Mouse (Mus musculus) liver, embryonic 16.5 days (tissue): Measurements from ENCODE around the gene Stk11ip. TPM values are rescaled to one million over a fixed set of nuclear protein-coding genes. Genes with fewer than 3 reads are reported as not detected.

Experiments
- ATAC-seq: fragments of 200-750 bp; cut with Nextera tagmentation; 2 replicates; pipeline ENCODE4 v1.8.0; 2017; ENCODE audit warnings: low read depth, mild to moderate bottlenecking, moderate number of reproducible peaks, moderate library complexity
- H3K27ac ChIP-seq: fragments of 300-500 bp; sonication (generic); 2 replicates; pipeline ENCODE4 v1.5.1; 2014; ENCODE audit warnings: mild to moderate bottlenecking, low read length
- H3K27me3 ChIP-seq: fragments of 300-500 bp; sonication (generic); 2 replicates; pipeline ENCODE4 v1.6.1; 2014; ENCODE audit warnings: low read depth, low read length, mixed read lengths; ENCODE audit not compliant: control insufficient read depth, insufficient read depth
- H3K36me3 ChIP-seq: fragments of 300-500 bp; sonication (generic); 2 replicates; pipeline ENCODE4 v1.6.1; 2014; ENCODE audit warnings: mild to moderate bottlenecking; ENCODE audit not compliant: control insufficient read depth, insufficient read depth
- H3K4me1 ChIP-seq: fragments of 300-500 bp; sonication (generic); 2 replicates; pipeline ENCODE4 v1.6.1; 2014; ENCODE audit warnings: low read depth, low read length, mixed read lengths; ENCODE audit not compliant: control insufficient read depth
- H3K4me2 ChIP-seq: fragments of 300-500 bp; sonication (generic); 2 replicates; pipeline ENCODE4 v1.6.1; 2014; ENCODE audit warnings: low read depth, low read length, mixed read lengths
- H3K4me3 ChIP-seq: fragments of 300-500 bp; sonication (generic); 2 replicates; pipeline ENCODE4 v1.5.1; 2014; ENCODE audit warnings: low read depth, mild to moderate bottlenecking, low read length
- H3K9ac ChIP-seq: fragments of 300-500 bp; sonication (generic); 2 replicates; pipeline ENCODE4 v1.6.1; 2014; ENCODE audit warnings: low read depth, low read length
- H3K9me3 ChIP-seq: fragments of 300-500 bp; sonication (generic); replicated peaks from 2 replicates; pipeline ENCODE4 v1.6.1; 2016; ENCODE audit warnings: low read length; ENCODE audit not compliant: control insufficient read depth
- WGBS: fragments of 180-500 bp; shearing (Covaris S2); extraction: QIAGEN DNeasy Blood & Tissue Kit; methylation state at CpG from one replicate; pipeline ENCODE4 v1.1.7; 2014; ENCODE audit not compliant: insufficient replicate concordance; 5-methylcytosine and 5-hydroxymethylcytosine counted together
- polyA plus RNA-seq: library from polyadenylated mRNA; unstranded; fragments of >200 nt; fragmentation: Nextera tagmentation; extraction: Ambion mirVana; gene quantifications from 2 replicates; pipeline ENCODE4 v1.2.1, GENCODE M21; 2015

The Stk11ip gene
- polyA plus RNA-seq, 1 experiment from 2014 or later: 5.7 TPM

DNA sequence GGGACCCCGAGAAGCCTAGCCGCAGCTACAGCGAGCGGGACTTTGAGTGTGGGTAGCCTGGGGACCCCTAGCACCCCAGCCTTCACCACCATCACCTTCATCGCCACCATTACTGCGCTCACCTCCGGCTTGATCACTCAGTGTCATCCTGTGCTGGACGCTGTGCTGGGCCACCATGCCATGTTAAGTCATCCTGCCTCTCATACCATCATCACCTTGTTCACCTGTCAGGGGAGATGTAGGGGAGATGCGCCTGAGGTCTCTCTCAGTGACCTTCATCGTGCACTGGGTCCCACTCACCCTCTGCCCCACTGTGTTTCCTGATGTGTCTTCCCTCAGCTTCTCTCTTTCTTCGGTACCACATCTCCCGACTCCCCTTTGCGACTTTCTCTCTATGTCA is 26.0 kb downstream of the Stk11ip start:
- no peak for ATAC-seq
- H3K9me3 ChIP-seq: no peaks in the 10 kb centered on the region
- no peaks in the 10 kb centered on the region; the same call in 1 of the 2 replicates for H3K4me1 ChIP-seq
- no peak overlapping the region for H3K27ac ChIP-seq
- H3K9ac ChIP-seq: no peak overlapping the region
- WGBS: 74% methylated on average over 13 of the region's 13 CpGs
- no peak overlapping the region for H3K4me2 ChIP-seq
- H3K4me3 ChIP-seq: no peak overlapping the region
- no peaks in the 10 kb centered on the region for H3K36me3 ChIP-seq
- peaks cover 19% of the 10 kb centered on the region for H3K27me3 ChIP-seq

DNA sequence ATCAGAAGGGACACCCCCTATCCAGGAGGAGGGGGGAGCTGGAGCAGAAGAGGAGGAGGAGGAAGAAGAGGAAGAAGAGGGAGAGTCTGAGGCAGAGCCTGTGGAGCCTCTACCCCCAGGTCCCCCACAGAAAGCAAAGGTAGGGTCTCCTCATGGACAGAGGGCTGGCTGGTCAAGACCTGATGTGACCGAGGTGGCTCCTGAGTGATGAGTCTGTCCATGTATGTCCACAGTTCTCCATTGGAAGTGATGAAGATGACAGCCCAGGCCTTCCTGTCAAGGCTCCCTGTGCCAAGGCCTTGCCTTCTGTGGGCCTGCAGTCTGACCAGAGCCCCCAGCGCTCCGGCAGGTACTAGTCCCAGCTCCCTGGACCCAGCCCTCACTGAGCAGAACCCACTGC is 26.8 kb downstream of the Stk11ip start:
- Histone ChIP-seq H3K4me1 (no peaks in the 10 kb centered on the region; the same call in 1 of the 2 replicates), H3K27ac (no peak overlapping the region), H3K4me3 (no peak overlapping the region), H3K27me3 (peaks cover 19% of the 10 kb centered on the region), H3K9ac (no peak overlapping the region), H3K9me3 (no peaks in the 10 kb centered on the region), H3K36me3 (no peaks in the 10 kb centered on the region), H3K4me2 (no peak overlapping the region)
- ATAC-seq: no peak
- WGBS: 57% methylated on average over 3 of the region's 3 CpGs

DNA sequence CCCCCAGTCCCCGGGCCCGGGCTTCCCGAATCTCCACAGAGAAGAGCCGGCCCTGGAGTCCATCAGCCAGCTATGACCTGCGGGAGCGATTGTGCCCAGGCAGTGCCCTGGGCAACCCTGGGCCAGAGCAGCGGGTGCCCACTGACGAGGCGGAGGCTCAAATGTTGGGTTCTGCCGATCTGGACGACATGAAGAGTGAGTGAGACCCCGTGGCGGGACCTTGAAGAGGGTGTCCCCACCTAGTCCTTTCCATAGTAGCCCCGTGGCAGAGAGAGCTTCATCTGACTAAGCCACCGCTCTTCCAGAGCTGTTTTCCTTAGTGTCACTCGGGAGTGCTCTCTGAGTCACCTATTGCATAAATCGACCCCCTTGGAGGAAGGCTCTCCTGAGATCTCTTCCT is 27.5 kb downstream of the Stk11ip start:
- Histone ChIP-seq H3K27ac (no peak overlapping the region), H3K9me3 (no peaks in the 10 kb centered on the region), H3K36me3 (no peaks in the 10 kb centered on the region), H3K9ac (no peak overlapping the region), H3K4me3 (no peak overlapping the region), H3K27me3 (peaks cover 19% of the 10 kb centered on the region), H3K4me2 (no peak overlapping the region), H3K4me1 (no peaks in the 10 kb centered on the region; the same call in 1 of the 2 replicates)
- ATAC-seq: no peak
- 70% methylated on average over 17 of the region's 17 CpGs for WGBS

DNA sequence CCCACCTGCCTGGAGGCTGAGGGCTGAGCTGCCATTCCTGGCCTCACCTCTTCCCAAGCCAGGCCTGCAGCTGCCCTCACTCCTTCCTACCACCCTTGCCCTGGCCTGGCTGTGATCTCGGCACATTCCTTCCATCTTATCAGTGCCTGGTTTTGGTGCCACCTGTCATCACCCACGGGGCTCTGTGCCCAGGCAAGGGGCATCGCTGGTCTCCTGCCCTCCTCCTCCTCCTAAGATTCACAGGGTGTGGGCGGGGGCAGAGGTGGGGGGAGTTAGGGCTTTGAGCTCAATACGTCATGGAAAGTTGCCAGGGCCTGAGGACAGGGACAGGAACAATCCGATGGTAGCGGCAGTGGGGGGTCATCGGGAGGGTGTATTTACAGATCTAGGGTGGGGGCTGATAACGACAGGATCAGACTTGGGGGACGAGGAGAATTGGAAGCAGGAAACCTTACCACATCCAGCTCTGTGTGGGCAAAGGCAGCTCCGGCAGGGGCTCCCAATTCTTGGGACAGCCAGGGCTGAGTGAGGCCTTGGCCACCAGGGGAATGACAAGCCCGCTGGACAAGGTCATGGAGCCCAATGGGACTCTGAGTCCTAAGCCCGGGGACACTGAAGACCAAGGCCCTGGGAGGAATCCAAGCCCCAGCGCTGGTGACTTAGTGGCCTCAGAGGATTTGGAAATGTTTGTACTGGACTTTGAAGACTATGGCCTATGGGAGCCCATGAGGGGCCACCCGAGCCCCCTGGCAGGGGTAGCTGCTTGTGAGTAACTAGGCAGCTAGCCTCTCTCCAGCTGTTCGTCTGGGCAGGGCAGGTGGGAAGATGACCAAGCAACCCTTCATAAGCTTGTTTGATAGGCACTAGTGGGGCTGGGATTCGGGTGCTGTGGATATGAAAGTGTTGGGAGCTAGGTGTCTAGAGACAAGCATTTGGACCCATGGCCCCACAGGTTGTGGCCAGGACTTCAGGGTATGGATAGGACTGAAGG is 28.3 kb downstream of the Stk11ip start:
- no peak for ATAC-seq
- Histone ChIP-seq H3K27me3 (peaks cover 19% of the 10 kb centered on the region), H3K9ac (no peak overlapping the region), H3K4me3 (no peak overlapping the region), H3K9me3 (no peaks in the 10 kb centered on the region), H3K27ac (no peak overlapping the region), H3K4me2 (no peak overlapping the region), H3K36me3 (no peaks in the 10 kb centered on the region), H3K4me1 (no peaks in the 10 kb centered on the region; the same call in 1 of the 2 replicates)
- 60% methylated on average over 17 of the region's 17 CpGs for WGBS

DNA sequence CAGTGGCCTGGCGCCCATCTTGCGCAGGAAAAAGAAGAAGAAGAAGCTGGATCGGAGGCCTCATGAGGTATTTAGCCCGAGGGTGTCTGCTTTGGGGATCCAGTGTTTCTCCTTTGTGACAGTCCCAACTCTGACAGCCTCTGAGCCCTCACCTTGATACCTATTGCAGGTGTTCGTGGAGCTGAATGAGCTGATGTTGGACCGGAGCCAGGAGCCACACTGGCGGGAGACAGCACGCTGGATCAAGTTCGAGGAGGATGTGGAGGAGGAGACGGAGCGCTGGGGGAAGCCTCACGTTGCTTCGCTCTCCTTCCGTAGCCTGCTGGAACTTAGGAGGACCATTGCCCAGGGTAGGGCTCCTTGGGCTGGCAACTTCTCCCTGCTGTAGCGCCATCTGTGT is 29.3 kb downstream of the Stk11ip start:
- Histone ChIP-seq H3K9ac (no peak overlapping the region), H3K4me3 (no peak overlapping the region), H3K27me3 (peaks cover 18% of the 10 kb centered on the region), H3K36me3 (no peaks in the 10 kb centered on the region), H3K4me1 (no peaks in the 10 kb centered on the region; the same call in 1 of the 2 replicates), H3K4me2 (no peak overlapping the region), H3K9me3 (no peaks in the 10 kb centered on the region), H3K27ac (no peak overlapping the region)
- WGBS: 68% methylated on average over 15 of the region's 15 CpGs
- no peak for ATAC-seq

DNA sequence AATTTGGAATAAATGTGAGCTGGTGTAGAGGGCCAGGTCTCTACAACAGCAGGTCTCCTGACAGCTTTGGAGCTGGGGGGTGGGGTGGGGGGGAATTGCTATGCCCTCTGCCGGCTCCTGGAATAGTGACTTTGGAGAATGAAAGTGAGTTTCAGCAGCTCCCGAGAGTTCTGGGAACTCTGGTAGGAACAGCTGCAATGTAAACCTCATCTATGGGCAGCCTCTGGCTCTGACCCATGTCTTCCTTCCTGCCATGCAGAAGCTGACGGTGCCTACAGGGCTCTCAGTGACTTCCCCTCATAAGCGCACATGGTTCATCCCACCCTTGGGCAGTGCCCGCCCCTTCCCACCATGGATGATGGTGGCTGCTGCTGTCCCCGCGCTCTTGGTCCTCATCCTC is 34.4 kb downstream of the Stk11ip start:
- Histone ChIP-seq H3K9me3 (no peaks in the 10 kb centered on the region), H3K4me3 (no peak overlapping the region), H3K36me3 (no peaks in the 10 kb centered on the region), H3K4me1 (no peaks in the 10 kb centered on the region), H3K27ac (no peak overlapping the region), H3K4me2 (no peak overlapping the region), H3K27me3 (no peaks in the 10 kb centered on the region), H3K9ac (no peak overlapping the region)
- WGBS: 69% methylated on average over 7 of the region's 7 CpGs
- no peak for ATAC-seq

DNA sequence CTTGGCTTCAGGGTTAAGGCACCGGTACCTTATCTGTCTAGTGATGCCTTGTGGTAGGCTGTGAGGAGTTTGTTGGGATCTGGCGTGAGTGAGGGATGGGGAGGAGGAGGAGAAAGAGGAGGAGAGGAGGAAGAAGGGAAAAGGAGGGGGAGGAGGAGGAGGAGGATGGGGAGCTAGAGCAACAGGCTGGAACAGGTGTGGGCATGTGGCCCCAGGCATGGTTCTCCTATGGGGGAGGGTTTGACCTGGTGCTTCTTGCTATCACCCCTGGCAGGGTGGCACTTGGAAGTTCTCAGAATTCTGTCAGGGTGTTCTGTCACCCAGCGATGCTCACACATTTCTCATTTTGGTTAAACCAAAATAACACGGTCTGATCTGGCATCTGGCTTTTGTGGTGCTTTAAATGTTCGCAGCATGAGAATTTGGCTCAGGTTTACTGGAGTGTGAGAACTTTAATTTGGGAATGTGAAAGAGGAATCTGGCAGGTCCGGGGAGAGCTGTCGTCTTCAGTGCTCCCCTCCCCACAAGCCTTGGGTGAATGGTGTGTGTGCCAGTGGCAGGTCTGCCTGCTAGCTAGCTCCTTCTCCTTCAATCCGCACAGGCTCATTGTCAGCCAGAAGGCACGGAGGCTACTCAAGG is 34.9 kb downstream of the Stk11ip start:
- no peak for ATAC-seq
- Histone ChIP-seq H3K9me3 (no peaks in the 10 kb centered on the region), H3K4me2 (no peak overlapping the region), H3K27ac (no peak overlapping the region), H3K36me3 (no peaks in the 10 kb centered on the region), H3K4me1 (no peaks in the 10 kb centered on the region), H3K4me3 (no peak overlapping the region), H3K9ac (no peak overlapping the region), H3K27me3 (no peaks in the 10 kb centered on the region)
- WGBS: 63% methylated on average over 9 of the region's 9 CpGs

DNA sequence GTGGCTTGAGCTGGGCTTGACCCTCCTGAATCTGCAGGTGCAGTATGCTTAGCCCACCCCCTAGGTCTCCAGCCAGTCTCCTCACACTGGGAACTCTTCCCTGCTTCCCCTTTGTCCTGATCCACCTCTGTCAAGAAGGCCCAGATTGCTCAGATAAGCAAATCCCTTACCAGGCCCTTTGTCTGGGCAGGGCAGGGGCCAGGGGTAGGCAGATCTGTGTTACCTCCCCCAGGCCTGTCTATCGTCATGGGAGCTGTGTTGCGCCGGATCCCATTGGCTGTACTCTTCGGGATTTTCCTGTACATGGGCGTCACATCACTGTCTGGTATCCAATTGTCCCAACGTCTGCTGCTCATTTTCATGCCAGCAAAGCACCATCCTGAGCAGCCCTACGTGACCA is 35.7 kb downstream of the Stk11ip start:
- Histone ChIP-seq H3K27me3 (no peaks in the 10 kb centered on the region), H3K4me2 (no peak overlapping the region), H3K36me3 (no peaks in the 10 kb centered on the region), H3K4me1 (no peaks in the 10 kb centered on the region), H3K9me3 (no peaks in the 10 kb centered on the region), H3K4me3 (no peak overlapping the region), H3K27ac (no peak overlapping the region), H3K9ac (no peak overlapping the region)
- no peak for ATAC-seq
- WGBS: 75% methylated on average over 7 of the region's 7 CpGs
